Mouse (Mus musculus): ENCODE measurements at regions not wholly inside any gene's neighbourhood (a gene's known extent, or its start where the extent isn't known, plus 50 kb on each side); places are given as distances from the start of the nearest gene placed in this dataset.

DNA sequence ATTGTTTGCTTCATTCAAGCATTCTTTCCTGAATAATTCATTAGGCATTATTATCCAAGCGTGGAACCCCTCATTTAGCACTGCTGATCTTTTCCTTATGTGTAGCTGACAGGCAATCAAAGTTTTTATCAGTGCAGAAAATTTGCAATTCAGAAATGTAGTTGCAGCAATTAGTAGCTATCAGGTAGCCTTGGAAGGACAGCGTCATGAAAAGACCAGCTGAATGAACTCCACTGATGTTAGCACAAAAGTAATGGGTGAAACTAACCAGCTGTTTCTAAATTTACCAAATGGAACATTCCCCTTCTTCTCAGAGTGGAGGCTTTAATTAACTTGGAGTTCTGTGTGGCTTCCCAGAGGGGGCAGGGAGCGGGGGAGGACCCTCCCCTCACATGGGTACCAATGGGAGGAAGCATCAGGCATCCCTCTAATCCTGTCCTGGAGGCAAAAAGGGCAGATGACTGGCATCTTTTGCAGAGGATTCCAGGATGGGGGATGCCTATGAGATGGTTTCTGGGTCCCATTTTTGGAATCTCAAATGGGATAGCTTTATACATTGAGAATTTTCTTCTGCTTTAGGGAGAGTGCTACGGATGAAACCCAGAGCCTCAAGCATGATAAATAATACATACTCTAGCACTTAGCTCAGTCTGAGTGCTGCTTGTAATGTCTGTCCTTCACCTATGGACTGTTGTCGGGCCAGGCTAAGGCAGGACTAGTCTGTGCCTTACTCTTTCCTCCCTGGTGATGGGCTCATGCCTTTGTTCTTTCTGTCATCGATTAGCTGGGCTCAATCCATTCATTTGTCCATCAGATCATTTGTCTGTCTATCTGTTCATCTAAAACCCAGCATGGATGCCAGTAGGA, 117.4 kb upstream of the Rcn1 start:
- no peaks in the 10 kb centered on the region for H3K27me3 ChIP-seq (ENCODE audit: control insufficient read depth, insufficient read depth, insufficient read length)
- H3ac ChIP-seq (ENCODE audit: control insufficient read depth, insufficient read length): no peak overlapping the region
- TF ChIP-seq E2F4 (IDR thresholded peaks at IDR 0.05; ENCODE audit: insufficient read depth) (no peak), MYOG (IDR thresholded peaks at IDR 0.05; ENCODE audit: control insufficient read depth in 1 of 3, insufficient read depth in 1 of 3, insufficient read length in 2 of 3, low read depth in 2 of 3) (no peak), POLR2A (IDR thresholded peaks at IDR 0.05; ENCODE audit: insufficient read length, low read depth) (no peak)
- no peaks in the 10 kb centered on the region for H3K36me3 ChIP-seq (ENCODE audit: control insufficient read depth, insufficient read depth)
- H3K4me2 ChIP-seq (ENCODE audit: low read depth): no peak overlapping the region
- no peak overlapping the region for H3K4me3 ChIP-seq
- no peaks in the 10 kb centered on the region for H3K79me2 ChIP-seq (ENCODE audit: control insufficient read depth, insufficient read depth)

DNA sequence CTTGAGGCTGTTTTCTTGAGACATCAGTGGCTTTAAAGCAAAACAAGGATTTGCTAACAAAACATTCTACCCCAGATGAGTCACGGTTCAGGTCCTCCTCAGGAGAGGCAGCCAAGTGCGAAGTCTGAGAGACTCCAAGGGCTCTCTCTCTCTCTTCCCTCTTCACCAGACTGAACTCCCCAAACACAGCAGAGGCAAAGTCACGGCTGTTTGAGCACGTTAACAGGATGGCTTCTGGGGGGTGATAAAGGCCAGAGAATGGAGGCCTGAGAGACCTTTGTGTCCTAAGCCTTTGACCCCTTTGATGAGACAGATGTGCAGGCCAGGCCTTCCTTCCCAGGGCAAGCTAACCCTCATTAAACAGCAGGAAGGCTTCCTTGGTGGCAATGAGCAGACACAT, 122.7 kb upstream of the Rcn1 start:
- TF ChIP-seq USF1 (IDR thresholded peaks at IDR 0.05; ENCODE audit: low read depth) (no peak), CEBPB (IDR thresholded peaks at IDR 0.05; ENCODE audit: insufficient read depth, poor library complexity, severe bottlenecking) (no peak), MYOD1 (IDR thresholded peaks at IDR 0.05; ENCODE audit: control insufficient read depth in 1 of 3, insufficient read length in 2 of 3, low read depth in 2 of 3) (no peak), E2F4 (IDR thresholded peaks at IDR 0.05; ENCODE audit: insufficient read depth) (no peak)
- no peaks in the 10 kb centered on the region for H3K79me2 ChIP-seq (ENCODE audit: control insufficient read depth, insufficient read depth)
- no peak overlapping the region for H3ac ChIP-seq (ENCODE audit: control insufficient read depth, insufficient read length)
- H3K4me2 ChIP-seq (ENCODE audit: low read depth): no peak overlapping the region
- no peaks in the 10 kb centered on the region for H3K27me3 ChIP-seq (ENCODE audit: control insufficient read depth, insufficient read depth, insufficient read length)
- H3K4me3 ChIP-seq: no peak overlapping the region
- no peaks in the 10 kb centered on the region for H3K36me3 ChIP-seq (ENCODE audit: control insufficient read depth, insufficient read depth)

DNA sequence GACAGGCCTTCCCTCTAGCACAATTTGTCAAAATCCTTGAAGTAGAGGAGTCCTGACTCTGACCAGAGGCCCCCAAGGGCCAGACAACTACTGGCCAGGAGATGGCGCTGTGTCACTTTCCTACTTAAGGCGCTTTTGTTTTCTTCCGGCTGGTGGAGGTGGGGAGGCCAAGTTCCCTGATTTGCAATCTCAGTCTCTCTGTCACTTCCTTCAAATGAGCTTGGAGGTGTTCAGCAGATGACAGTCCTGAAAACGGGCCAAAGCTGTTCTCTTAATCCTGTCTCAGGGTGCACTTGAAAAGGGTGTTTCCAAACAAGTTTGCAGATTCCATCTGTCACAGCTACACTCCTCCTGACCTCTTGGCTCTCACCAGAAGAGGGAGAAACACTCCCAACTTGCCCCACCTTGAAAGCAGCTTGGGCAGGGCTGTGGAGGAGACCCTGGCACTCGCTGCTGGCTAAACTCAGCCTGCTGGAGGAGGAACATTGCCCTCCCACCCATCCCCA, 124.2 kb upstream of the Rcn1 start:
- H3K79me2 ChIP-seq (ENCODE audit: control insufficient read depth, insufficient read depth): no peaks in the 10 kb centered on the region
- no peak overlapping the region for H3K4me3 ChIP-seq
- H3ac ChIP-seq (ENCODE audit: control insufficient read depth, insufficient read length): no peak overlapping the region
- H3K27me3 ChIP-seq (ENCODE audit: control insufficient read depth, insufficient read depth, insufficient read length): no peaks in the 10 kb centered on the region
- H3K4me2 ChIP-seq (ENCODE audit: low read depth): no peak overlapping the region
- H3K36me3 ChIP-seq (ENCODE audit: control insufficient read depth, insufficient read depth): no peaks in the 10 kb centered on the region
- TF ChIP-seq TCF12 (IDR thresholded peaks at IDR 0.05; ENCODE audit: insufficient read depth, poor library complexity, severe bottlenecking) (no peak), CEBPB (IDR thresholded peaks at IDR 0.05; ENCODE audit: insufficient read depth, poor library complexity, severe bottlenecking) (no peak), SRF (IDR thresholded peaks at IDR 0.05; ENCODE audit: control insufficient read depth, insufficient read length, low read depth) (no peak), MYOG (IDR thresholded peaks at IDR 0.05; ENCODE audit: control insufficient read depth in 1 of 3, insufficient read depth in 1 of 3, insufficient read length in 2 of 3, low read depth in 2 of 3) (no peak), MAX (IDR thresholded peaks at IDR 0.05; ENCODE audit: low read depth) (no peak), POLR2AphosphoS2 (IDR thresholded peaks at IDR 0.05; ENCODE audit: insufficient read length, low read depth) (no peak), TCF3 (IDR thresholded peaks at IDR 0.05; ENCODE audit: insufficient read length, low read depth) (no peak), POLR2A (IDR thresholded peaks at IDR 0.05; ENCODE audit: insufficient read length, low read depth) (no peak), REST (IDR thresholded peaks at IDR 0.05; ENCODE audit: insufficient read depth, insufficient read length) (no peak), E2F4 (IDR thresholded peaks at IDR 0.05; ENCODE audit: insufficient read depth) (no peak), USF1 (IDR thresholded peaks at IDR 0.05; ENCODE audit: low read depth) (no peak), MYOD1 (IDR thresholded peaks at IDR 0.05; ENCODE audit: control insufficient read depth in 1 of 3, insufficient read length in 2 of 3, low read depth in 2 of 3) (no peak)

DNA sequence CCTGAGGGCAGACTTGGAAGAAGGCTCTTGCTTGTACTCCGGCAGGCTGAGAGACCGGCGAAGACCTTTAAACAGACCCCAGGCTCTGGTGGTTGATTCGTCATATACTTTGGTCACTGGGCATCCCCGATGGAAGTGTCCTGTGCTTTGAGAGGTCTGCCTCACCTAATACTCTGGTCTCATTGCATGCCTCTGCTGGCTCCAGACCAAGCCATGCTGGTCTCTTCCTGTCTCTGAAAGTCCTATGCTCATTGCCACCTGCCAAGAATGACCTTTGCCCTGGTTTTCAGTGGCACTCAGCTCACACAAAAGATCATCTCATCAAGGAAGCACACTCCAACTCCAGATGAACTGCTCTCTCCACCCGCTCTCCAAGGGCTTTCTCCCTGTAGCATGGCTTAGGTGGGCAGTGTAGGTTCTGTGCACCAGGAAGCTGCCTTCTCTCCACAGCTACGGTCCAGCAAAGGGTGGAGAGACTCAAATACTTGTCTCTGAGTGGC, 126.0 kb upstream of the Rcn1 start:
- Histone ChIP-seq H3K27me3 (ENCODE audit: control insufficient read depth, insufficient read depth, insufficient read length) (no peaks in the 10 kb centered on the region), H3K4me3 (no peak overlapping the region), H3K4me2 (ENCODE audit: low read depth) (no peak overlapping the region), H3K79me2 (ENCODE audit: control insufficient read depth, insufficient read depth) (no peaks in the 10 kb centered on the region), H3ac (ENCODE audit: control insufficient read depth, insufficient read length) (no peak overlapping the region), H3K36me3 (ENCODE audit: control insufficient read depth, insufficient read depth) (no peaks in the 10 kb centered on the region)
- TF ChIP-seq POLR2A (IDR thresholded peaks at IDR 0.05; ENCODE audit: insufficient read length, low read depth) (no peak), CEBPB (IDR thresholded peaks at IDR 0.05; ENCODE audit: insufficient read depth, poor library complexity, severe bottlenecking) (no peak), TCF12 (IDR thresholded peaks at IDR 0.05; ENCODE audit: insufficient read depth, poor library complexity, severe bottlenecking) (no peak), MYOD1 (IDR thresholded peaks at IDR 0.05; ENCODE audit: control insufficient read depth in 1 of 3, insufficient read length in 2 of 3, low read depth in 2 of 3) (no peak), TCF3 (IDR thresholded peaks at IDR 0.05; ENCODE audit: insufficient read length, low read depth) (no peak), SRF (IDR thresholded peaks at IDR 0.05; ENCODE audit: control insufficient read depth, insufficient read length, low read depth) (no peak), MYOG (IDR thresholded peaks at IDR 0.05; ENCODE audit: control insufficient read depth in 1 of 3, insufficient read depth in 1 of 3, insufficient read length in 2 of 3, low read depth in 2 of 3) (no peak), POLR2AphosphoS2 (IDR thresholded peaks at IDR 0.05; ENCODE audit: insufficient read length, low read depth) (no peak), USF1 (IDR thresholded peaks at IDR 0.05; ENCODE audit: low read depth) (no peak), MAX (IDR thresholded peaks at IDR 0.05; ENCODE audit: low read depth) (no peak), REST (IDR thresholded peaks at IDR 0.05; ENCODE audit: insufficient read depth, insufficient read length) (no peak), E2F4 (IDR thresholded peaks at IDR 0.05; ENCODE audit: insufficient read depth) (no peak)

DNA sequence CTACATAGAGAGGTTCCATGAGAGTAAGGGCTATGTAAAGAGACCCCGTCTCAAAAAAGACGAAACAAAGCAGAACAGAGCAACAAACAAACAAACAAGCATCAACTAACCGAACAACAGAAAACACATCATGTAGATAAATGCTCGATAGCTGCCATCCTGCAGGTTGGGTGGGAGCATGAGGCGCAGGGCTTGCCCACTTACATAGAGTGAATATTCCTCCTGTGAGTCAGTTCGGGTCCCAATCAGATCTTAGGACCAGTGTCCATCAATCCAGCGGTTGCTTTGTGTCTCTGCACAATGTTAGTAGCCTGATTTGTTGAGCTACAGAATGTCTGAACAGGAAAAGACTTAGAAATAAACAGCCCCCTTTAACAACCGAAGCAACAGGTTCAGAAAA, 129.4 kb upstream of the Rcn1 start:
- no peak overlapping the region for H3K4me3 ChIP-seq
- no peaks in the 10 kb centered on the region for H3K27me3 ChIP-seq (ENCODE audit: control insufficient read depth, insufficient read depth, insufficient read length)
- no peaks in the 10 kb centered on the region for H3K36me3 ChIP-seq (ENCODE audit: control insufficient read depth, insufficient read depth)
- TF ChIP-seq POLR2A (IDR thresholded peaks at IDR 0.05; ENCODE audit: insufficient read length, low read depth): no peak
- no peak for TF ChIP-seq CEBPB (IDR thresholded peaks at IDR 0.05; ENCODE audit: insufficient read depth, poor library complexity, severe bottlenecking)
- TF ChIP-seq REST (IDR thresholded peaks at IDR 0.05; ENCODE audit: insufficient read depth, insufficient read length): no peak
- TF ChIP-seq SRF (IDR thresholded peaks at IDR 0.05; ENCODE audit: control insufficient read depth, insufficient read length, low read depth): no peak
- TF ChIP-seq USF1 (IDR thresholded peaks at IDR 0.05; ENCODE audit: low read depth): no peak
- TF ChIP-seq E2F4 (IDR thresholded peaks at IDR 0.05; ENCODE audit: insufficient read depth): no peak
- no peak for TF ChIP-seq MYOG (IDR thresholded peaks at IDR 0.05; ENCODE audit: control insufficient read depth in 1 of 3, insufficient read depth in 1 of 3, insufficient read length in 2 of 3, low read depth in 2 of 3)
- TF ChIP-seq TCF12 (IDR thresholded peaks at IDR 0.05; ENCODE audit: insufficient read depth, poor library complexity, severe bottlenecking): no peak
- no peak for TF ChIP-seq POLR2AphosphoS2 (IDR thresholded peaks at IDR 0.05; ENCODE audit: insufficient read length, low read depth)
- no peak for TF ChIP-seq MYOD1 (IDR thresholded peaks at IDR 0.05; ENCODE audit: control insufficient read depth in 1 of 3, insufficient read length in 2 of 3, low read depth in 2 of 3)
- no peak overlapping the region for H3K4me2 ChIP-seq (ENCODE audit: low read depth)
- no peak overlapping the region for H3ac ChIP-seq (ENCODE audit: control insufficient read depth, insufficient read length)
- no peaks in the 10 kb centered on the region for H3K79me2 ChIP-seq (ENCODE audit: control insufficient read depth, insufficient read depth)
